Mouse (Mus musculus): Measurements from ENCODE around the gene Naif1. TPM values are rescaled to one million over a fixed set of nuclear protein-coding genes. Genes with fewer than 3 reads are reported as not detected.

Naif1 gene
- polyA plus RNA-seq, 1 experiment, result 5.2 TPM

DNA sequence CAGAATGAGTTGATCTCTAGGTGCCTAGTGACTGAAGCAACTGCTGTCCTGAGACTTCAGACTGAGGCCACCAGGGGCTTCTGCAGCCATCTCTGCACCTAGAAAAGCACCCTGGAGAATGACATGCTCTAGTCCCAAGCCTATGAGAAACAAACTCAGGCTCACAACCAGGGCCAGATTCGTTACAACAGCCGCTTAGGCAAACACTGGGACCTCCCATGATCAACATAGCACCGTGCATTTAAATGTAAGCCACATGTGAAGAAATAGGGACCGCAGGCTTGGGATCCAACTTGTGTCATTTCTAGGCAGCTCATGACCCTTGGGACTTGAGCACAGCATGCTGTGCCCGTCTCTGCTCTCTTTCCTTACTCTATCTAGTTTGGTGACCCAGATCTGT, 22.5 kb upstream of the Naif1 start:
- DNase-seq (ENCODE audit: low read depth), result no peak

DNA sequence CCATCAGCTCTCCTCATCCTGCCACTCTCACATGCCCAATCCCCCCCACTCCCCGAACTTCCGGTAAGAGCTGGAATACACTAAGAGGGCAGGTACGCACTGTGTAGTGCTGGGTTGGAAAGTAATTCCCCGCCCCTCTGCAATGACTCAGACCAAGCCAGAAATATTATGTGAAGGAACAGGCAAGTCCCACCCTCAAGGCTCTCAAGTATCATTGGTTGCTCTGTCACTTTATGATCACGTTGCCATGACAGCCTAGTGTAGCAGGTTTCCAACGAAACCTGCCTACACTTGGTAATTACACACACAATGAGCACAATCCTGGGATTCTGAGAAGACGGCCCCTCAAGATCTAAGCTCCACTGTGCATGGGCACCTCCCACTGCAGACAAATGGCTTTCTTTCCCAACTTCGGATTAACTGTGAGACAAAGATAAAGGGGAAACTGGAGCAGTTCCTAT, 22.0 kb upstream of the Naif1 start:
- no peak for DNase-seq (ENCODE audit: low read depth)

DNA sequence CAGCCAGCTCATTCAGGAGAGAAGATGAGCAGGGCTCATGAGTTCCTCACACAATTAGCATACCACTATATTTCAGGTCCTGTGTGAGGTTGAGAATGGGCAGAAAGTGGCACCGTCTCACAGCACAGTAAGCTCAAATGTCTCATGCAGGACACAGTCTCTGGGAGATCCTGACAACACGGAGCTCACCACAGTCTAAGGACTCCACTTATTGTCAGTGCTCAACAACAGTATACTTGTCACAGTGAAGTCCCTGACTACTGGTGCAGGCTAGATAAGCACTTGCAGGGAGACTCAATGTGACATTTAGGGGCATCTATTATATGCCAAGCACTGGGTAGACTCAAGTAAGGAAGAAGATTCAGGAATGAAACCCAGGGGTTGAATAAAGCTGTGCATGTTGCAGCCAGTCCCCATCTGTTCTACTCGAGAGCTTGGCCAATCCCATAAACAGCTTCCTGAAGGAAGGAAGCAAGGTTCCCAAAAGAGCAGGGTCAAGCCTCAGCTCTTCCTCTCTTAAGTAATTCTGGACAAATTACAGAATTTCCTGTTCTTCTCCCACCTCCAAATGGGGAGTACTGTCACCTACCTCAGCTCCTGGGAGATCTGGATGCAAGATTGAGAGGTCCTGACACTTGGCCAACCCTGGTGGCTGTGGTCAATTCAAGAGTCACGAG, 20.9 kb upstream of the Naif1 start:
- DNase-seq (ENCODE audit: low read depth), result no peak

DNA sequence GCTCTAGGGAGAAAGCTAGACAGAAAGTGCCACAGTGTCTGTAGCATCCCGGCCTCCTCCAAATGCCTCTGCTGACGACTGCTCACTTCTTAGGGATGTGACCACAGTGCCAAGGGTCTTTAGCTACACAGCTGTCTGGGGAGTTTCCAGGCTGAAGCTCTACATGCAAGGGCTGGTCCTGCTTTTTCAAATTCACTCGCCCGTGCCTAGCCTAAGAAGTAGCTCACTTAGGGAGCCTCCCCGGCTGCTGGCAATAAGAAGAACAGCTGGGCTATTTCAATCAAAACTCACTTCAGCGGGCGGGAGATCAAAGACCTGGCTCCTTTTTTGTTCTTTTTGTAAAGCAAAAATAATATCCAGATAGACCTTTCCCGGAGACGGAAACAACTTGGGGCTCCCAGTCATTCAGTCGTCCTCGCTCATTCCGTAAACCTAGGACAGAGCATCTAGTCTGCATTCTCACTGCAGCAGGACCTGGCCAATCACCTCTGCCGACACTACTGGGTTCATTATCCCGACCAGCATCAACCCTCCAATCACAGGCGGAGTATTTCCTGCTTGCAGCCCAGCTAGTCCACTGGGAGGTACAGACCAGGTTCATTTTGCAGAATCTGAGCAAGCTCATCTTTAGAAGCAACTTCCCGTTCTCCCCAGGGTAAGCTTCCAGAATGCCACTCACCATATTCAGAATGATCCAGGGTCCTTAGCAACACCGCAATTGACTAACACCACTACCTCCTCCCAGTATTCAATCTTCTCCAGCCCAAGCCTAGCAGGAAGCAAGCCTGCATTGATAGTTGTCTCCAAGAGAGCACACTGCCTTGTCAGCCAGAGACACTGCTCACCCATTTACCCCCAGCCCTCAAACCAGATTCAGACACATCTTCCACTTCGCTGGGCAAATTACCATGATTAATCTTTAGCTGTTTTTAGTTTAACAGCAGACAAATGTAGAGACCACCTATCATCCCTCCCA, 19.3 kb upstream of the Naif1 start:
- DNase-seq (ENCODE audit: low read depth), result no peak

DNA sequence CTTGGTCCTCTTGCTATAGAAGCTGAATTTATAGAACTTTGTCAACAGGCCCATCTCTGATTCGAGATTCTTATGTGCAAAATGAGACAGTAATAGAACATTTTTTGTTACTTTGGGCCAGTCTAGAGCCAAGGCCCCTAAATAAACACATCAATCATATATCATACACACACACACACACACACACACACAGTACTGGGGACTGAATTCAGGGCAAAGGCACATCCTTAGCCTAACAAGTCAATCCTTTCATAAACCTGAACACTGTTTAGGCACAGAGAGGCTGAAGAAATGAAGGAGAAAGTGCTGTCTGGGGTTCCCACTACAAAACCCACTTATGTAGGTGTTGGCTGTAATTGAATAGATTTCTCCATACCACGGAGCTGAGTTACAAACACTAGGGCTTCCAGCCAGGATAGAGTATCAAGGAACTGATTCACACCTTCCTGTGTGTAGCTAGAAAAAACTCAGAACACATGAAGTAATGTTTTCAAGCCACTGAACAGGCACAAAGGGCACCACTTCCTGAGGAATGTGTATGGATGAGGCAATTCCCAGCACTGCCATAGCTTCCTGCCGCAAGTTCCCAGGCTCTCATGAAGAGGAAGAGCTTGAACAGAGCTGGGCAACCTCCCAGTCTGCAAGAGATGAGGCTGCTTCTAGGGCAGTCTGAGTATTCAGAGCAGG, 13.4 kb upstream of the Naif1 start:
- no peak for DNase-seq (ENCODE audit: low read depth)

DNA sequence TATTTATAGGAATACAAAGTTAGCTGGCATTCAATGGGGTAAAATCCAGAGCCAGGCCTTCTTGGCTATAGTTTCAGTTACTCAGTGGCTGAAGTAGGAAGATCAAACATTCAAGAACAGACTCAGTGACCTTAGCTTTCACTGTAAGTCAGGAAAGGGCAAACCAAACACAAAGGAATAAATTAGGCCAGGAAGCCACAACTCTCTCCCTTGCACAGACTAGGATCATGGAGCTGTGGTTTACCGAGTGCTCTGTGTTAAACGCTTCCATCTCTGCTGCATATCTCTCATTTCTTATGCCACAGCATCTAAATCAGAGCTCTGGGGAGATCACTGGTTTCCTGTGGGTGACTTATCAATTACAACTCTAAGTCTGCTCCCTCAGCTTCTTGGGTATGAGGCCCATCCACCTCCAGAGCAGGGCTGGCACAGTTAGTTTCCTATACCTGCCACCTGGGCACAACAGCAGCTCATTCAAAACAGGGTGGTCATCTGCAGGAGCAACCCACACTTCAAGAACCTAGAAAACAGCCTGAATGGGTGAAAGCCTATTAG, 12.6 kb upstream of the Naif1 start:
- no peak for DNase-seq (ENCODE audit: low read depth)

DNA sequence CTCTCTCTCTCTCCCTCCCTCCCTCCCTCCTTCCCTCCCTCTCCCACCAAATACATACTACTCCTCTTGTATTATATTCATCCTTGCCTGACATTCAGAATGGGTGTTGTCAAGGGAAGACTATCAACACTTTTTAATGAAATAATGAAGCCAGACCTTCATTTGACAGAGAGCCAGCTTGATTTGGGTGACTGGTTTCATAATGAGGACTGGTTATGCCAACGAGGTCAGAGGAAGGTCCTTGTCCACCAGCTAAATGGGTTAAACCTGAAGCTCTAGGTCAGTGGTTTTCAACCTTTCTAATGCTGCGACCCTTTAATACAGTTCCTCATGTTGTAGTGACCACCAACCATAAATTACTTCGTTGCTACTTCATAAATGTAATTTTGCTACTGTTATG, 11.5 kb upstream of the Naif1 start:
- no peak for DNase-seq (ENCODE audit: low read depth)

DNA sequence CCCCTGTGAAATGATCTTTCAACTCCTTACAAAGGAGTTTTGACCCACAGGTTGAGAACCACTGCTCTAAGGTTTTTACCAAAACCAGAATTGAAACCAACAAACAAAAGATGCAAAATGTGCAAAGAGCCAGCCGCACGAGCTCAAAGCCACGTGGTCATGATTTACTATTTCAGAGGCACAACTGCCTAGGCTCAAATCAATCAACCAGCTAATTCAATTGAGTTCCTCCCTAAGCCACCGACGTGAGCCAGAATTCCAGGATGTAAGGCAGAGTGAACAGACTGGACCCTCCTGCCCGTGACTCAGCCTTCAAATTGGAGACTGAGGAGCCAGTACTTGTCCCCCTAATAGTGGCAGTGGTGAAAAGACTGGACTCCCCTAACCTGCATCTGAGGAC, 11.1 kb upstream of the Naif1 start:
- no peak for DNase-seq (ENCODE audit: low read depth)

DNA sequence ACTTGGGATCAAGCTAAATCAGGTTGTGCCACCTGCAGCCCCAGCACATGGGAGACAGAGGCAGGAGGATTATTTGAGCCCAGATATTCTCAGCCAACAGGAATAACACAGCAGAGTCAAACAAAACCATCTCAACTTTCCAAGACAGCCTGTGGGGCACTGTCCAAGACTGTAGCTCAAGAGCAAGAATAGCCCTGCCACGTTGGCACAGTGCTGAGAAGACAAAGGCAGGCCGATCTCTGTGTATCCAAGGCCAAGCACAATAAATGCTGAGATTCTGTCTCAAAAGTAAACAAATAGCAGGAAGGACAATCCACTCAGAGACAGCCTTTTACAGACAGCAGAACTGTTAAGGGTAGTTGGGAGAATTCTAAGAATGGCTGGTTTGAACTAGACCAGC, 10.1 kb upstream of the Naif1 start:
- no peak for DNase-seq (ENCODE audit: low read depth)

DNA sequence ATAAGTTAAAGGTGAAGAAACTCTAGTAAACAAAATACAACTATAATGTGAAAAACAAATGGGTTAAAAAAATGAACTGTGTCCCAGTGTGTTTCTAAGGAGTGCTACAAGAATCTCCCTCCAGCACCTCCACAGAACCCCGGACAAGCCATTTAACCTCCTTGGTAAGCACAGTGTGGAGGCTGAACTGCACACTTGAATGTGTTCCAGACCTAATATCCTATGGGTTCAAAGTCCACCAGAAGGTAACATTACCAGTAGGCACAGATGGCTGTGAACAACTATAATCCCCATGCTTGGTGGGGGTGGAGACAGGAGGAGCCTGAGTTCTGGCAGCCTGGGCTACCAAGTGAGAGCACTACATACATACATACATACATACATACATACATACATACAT, 9.6 kb upstream of the Naif1 start:
- no peak for DNase-seq (ENCODE audit: low read depth)

DNA sequence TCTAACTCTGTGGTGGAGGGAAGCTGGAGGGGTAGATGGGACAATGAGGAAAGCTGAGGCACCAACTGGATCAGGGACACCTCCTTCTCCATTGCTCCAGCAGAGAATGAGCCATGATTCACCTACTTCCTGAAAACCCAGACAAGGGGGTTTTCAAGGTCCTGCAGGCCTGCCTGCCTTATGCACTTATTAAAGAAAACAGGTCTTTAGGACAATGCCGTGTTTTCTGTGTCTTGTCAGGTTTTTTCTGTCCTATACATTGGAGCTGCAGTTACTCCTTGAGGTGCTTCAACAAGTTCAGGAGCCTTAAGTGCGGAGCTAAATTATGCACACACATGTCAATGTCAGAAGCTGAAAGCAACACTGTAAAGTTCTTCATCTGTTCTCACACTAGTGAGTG, 8.7 kb upstream of the Naif1 start:
- no peak for DNase-seq (ENCODE audit: low read depth)

DNA sequence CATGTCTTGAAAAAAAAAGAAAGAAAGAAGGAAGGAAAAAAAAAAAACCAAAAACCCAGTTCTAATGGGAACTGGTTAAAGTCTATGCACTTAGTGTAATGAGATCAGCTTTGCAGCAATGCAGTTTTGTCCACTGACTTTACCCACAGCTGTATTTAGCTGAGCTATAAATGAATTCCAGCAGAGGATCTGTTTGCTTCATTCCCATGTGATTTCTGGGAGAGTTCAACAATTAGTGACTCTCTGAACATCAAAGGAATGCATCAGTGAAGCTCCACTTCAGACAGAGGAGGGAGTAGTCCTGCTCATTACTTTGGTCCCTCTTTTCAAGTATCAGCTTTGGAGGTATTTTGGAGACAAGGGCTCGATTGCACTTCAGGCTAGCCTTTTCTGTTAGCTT, 4.7 kb upstream of the Naif1 start:
- no peak for DNase-seq (ENCODE audit: low read depth)

DNA sequence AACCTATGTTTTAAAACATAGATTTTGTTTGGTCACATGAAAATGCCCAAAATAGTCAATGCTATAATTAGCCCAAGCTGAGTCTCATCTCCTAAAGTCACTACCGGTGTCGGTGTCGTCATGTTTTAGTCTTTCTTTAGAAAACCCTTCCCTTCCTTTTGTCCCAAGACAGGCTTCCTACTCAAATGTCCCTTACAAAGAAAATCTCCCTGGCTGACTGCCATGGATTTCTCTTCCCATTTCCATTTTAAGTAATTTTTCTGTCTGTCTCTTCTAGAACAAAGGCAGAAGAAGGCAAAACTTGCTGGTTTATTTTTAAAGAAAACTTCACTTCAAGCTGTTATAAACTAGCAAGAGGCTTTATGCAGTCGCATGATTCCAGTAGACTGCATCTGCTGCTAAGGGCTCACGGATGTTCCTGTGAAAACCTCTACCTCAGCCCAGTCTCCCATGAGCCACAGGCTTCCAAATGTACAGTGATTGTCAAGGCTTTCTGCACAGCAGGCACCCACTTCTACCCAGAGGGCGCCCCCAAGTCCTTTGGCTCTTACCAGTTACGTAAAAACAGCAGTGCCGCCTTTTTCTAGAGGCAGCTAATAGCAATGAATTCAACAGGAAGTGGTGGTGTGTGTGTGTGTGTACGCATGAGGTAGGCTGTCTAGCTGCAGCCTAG, 2.9 kb upstream of the Naif1 start:
- no peak for DNase-seq (ENCODE audit: low read depth)

DNA sequence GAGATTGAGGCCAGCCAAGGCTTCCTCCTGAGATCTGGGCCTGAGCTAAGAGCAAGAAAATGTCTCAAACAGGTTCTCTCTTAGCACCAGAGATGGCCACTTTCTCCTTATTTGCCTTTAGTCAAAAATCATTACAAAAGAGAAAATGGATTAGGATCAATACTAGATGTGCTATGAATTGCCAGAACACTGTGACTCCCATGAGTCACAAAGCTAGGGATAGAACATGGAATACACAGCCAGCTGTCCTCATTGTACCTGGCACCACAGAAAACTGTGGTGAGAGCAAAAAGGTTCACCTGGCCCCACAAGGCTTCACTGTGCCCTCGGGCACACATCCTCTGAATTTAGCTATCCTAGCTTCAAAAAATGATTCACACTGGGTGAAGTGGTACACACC, 1.8 kb upstream of the Naif1 start:
- no peak for DNase-seq (ENCODE audit: low read depth)

DNA sequence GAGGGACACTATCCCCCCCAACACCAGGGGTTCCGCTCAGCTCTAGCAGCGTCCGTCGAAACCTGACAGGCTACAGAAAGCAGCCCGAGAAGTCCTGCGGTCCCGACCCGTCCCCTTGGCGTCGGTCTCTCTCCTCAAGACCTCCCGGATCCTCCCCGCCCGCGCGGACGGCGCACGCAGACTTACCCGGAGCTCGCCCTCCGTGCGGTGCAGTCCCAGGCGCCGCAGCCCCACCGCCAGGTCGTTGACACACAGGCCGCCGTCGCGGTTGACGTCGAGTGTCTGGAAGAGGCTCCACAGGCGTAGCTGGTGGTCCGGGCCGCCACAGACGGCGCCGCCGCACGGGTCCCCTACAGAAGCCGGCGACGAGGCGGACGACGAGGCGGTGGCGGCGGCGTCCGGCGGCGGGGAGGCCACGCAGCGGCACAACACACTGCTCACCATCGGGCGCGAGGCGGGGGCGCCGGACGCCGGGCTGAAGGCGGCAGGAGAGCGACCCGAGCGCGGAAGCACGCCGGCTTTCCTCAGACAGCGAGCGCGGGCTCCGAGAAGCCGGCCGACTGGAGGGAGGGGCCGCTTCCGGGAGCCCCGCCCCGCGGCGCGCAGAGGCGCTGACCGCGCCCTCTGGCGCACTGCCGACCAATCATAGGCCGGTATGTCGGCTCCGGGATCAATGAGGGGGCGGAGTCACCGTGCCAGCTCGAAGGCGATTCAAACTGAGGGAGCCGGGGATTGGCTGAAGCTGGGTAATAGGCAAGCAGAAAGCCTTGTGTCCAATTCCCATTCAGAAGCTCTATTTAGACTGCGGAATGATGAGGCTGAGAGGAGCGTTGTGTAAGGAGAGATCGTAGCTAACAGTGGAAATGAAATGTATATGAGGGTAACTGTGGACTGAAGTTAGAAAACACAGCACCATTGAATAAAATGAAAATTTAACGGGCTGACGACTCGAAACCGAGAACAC, 906 bp downstream of the Naif1 start, which contains the start of gene Slc25a25:
TSS of gene Slc25a25 (minus strand) at position 565 of the 964 bp plus-strand sequence.
- no peak for DNase-seq (ENCODE audit: low read depth)

DNA sequence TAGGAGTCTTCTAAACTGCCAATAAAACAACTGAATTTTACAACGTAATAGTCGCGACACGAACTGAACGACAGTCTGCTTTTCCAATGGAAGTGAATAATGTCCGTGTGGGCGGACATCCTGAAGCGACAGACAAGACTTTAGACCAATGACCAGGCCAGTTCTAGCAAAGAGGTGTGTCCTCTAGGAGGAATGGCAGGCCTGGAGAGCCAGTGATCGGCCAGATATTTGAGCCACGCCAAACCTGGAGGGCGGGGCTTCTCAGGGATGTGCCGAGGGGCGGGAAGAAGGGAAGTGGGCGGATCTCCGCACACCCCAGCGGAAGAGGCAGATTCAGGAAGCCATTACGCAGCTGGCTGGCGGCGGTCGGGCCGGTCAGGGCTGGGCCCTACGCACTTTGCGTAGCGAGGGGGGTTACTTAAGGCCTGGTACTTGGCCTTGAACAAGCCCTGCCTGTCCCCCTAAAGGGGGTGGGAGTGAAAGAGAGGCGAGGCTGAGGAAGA, 1.7 kb downstream of the Naif1 start:
- DNase-seq (ENCODE audit: low read depth), result peak; percentile 95

DNA sequence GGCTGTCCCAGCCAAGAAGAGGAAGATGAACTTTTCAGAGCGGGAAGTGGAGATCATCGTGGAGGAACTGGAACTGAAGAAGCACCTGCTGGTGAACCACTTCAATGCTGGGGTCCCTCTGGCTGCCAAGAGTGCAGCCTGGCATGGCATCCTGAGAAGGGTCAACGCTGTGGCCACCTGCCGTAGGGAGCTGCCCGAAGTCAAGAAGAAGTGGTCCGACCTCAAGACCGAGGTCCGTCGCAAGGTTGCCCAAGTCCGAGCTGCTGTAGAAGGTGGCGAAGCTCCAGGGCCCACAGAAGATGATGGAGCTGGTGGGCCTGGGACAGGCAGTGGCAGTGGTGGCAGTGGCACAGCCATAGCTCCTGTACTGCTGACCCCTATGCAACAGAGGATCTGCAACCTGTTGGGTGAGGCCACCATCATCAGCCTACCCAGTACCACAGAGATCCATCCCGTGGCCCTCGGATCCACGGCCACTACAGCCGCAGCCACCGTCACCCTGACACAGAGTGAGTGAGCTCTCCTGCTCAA, 2.2 kb downstream of the Naif1 start:
- no peak for DNase-seq (ENCODE audit: low read depth)

DNA sequence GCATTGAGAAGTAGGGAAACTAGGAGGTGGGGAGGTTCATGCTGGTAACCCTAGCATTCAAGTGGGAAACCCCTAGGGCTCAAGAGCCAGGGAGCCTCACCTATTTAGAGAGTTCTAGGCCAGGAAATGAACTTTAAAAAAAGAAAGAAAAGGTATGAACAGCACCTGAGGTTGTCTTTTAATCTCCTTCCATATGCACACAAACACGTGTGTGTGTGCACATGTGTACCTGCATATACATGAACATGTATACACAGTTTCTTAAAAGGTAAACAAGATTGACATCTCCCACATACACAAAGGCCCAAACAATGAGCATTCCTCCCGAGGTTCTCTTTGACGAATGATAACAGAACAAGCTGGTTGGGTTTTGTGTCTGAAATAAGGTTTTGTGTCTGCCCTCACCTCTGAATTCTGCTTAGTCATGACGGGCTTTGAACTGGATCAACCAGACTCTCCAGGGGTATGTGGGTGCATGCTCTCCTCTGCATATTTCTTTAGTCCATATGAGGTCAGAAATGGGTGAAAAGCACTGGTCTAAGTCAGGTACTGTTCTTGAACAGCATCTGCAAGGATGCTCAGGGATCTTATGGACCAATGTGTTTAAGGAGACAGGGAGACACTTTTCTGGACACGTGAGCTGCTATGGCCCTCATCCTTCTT, 3.5 kb downstream of the Naif1 start:
- DNase-seq (ENCODE audit: low read depth), result no peak

DNA sequence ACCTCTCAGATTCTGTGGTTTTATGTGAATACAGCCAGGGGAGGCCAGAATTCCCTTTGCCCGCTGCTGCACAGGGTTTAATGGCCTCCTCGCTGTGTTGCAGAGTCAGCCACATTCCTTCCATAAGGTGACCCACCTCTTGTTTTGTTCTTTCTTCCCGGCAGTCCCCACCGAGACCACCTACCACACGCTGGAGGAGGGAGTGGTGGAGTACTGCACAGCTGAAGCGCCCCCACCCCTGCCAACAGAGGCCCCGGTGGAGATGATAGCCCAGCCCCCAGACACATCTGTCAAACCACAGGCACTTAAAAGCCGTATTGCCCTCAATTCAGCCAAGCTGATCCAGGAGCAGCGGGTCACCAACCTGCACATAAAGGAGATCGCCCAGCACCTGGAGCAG, 4.4 kb downstream of the Naif1 start:
- DNase-seq (ENCODE audit: low read depth), result no peak

All from gonadal fat pad, adult 2 months (tissue).